Mouse (Mus musculus) right cerebral cortex, postnatal 36 days (tissue): Measurements from ENCODE around the gene Gabrb3.

Experiments used
- DNase-seq, 2 experiments: peaks; one replicate each; pipeline ENCODE4 v3.0.0; 2022; ENCODE audit warnings: low spot score in 2 of 2, mixed read lengths in 1 of 2

The Gabrb3 gene

GRCm38 (mm10) chr7:57706092-57706491 lies 286.6 kb downstream of the Gabrb3 start:
- DNase-seq = peak; percentile 12 to 25

DNA sequence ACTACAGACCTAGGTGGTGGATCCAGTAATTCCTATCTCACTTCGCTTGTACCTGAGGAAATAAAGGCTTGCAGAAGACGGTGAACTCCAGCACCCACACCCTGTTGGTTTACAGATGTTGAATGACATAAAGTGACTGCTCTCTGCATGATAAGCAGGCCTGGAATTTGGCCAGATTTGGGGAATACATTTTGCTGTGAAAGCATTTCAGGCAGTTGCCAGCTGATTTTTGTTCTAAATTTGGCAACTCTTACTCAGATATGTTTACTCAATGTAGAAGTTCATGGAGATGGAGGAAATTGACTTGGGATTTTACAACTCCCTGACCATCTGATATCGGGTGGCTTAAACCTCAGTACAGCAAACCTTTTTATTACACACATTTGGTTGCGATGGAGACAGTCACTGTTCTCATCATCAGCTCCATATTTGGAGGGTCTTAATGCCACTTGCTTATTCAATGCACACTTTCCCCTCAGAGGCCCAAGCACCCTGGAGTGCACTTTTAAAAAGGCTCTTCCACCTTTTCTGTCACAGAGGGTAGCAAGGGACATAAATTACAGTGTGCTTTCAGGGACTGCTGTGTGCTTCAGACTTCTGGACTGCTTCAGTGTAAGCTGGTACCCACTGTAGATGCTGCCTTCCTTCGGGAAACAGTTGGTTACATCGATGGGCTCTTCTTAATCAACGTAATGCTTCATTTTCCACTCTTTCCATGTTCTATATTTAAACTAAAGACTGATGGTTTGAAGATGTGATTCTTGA lies 287.7 kb downstream of the Gabrb3 start:
- DNase-seq = no peak

DNA sequence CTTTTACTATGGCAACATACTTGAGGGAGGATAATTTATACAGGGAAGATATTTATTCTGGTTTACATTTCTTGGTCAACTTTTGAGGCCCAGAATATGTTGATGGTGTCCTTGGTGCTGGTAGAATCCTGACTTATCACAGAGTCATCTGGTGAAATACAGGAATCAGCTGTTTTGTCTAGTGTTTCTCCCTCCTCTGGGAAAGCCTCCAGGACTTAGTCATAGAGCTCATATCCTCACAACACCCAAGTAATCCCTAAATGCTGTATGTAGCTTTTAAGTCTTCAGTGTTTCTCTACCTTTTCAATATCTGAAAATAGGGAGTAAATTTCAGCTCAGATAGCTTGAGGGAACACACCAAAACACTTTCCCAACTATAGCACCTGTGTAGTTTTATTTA lies 292.2 kb downstream of the Gabrb3 start:
- no peak for DNase-seq

- DNase-seq = no peak
These were observed 327.3 kb downstream of the Gabrb3 start for GRCm38 (mm10) chr7:57746836-57747235.

- DNase-seq = no peak
These were observed 341.0 kb downstream of the Gabrb3 start for GRCm38 (mm10) chr7:57760466-57760865.

DNA sequence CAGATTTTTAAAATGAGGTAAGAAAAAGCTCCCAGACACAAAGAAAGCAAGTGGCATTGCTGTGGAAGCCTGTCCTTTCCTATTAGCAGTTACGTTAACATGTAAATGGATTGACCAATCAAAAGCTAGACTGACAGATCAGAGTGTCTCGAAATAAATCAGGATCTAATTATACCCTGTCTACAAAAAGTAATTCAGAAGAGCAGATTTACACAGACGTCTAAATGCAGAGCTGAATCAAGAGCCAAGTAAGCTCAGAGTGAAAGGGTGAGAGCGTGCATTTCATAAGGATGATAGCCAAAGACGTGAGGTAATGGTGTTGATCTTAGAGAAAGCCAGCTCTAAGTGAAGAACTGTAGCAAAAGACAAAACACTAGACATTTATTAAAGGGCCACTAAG lies 359.3 kb downstream of the Gabrb3 start:
- no peak for DNase-seq

GRCm38 (mm10) chr7:57786102-57786501 lies 366.6 kb downstream of the Gabrb3 start:
- DNase-seq = peak in 1 of 2 experiments; percentile 38

GRCm38 (mm10) chr7:57787520-57787919 lies 368.0 kb downstream of the Gabrb3 start:
- no peak for DNase-seq

- no peak for DNase-seq
These were observed 383.8 kb downstream of the Gabrb3 start for GRCm38 (mm10) chr7:57803266-57803665.

GRCm38 (mm10) chr7:57813716-57814115 lies 394.2 kb downstream of the Gabrb3 start:
- no peak for DNase-seq

DNA sequence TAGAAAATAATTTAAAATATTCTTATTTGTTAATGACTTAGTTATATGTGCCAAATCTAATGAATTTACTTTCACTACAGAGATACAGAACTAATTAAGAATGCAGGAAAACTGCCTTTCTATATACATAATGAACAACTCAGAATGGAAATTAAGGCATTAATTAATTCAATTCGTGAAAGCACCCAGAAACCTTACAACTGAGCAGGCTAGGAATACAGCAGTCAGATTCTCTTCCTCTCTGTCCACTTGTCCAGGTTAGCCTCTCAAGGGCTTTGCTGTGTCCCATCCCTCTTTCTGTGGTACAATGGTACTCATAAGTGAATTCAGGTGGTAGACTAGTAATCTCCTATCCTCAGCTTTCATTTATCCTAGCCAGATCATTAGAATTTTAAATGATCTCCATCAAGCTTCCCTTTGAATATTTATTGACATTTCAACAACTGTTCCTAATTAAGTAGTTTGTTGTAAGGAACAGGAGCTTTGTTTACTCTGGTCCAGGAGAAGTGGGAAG lies 422.9 kb downstream of the Gabrb3 start:
- DNase-seq = no peak

GRCm38 (mm10) chr7:57867951-57868350 lies 448.5 kb downstream of the Gabrb3 start:
- no peak for DNase-seq
